Mouse (Mus musculus): ENCODE data around the gene Hoxc9.

Gene Hoxc9

DNA sequence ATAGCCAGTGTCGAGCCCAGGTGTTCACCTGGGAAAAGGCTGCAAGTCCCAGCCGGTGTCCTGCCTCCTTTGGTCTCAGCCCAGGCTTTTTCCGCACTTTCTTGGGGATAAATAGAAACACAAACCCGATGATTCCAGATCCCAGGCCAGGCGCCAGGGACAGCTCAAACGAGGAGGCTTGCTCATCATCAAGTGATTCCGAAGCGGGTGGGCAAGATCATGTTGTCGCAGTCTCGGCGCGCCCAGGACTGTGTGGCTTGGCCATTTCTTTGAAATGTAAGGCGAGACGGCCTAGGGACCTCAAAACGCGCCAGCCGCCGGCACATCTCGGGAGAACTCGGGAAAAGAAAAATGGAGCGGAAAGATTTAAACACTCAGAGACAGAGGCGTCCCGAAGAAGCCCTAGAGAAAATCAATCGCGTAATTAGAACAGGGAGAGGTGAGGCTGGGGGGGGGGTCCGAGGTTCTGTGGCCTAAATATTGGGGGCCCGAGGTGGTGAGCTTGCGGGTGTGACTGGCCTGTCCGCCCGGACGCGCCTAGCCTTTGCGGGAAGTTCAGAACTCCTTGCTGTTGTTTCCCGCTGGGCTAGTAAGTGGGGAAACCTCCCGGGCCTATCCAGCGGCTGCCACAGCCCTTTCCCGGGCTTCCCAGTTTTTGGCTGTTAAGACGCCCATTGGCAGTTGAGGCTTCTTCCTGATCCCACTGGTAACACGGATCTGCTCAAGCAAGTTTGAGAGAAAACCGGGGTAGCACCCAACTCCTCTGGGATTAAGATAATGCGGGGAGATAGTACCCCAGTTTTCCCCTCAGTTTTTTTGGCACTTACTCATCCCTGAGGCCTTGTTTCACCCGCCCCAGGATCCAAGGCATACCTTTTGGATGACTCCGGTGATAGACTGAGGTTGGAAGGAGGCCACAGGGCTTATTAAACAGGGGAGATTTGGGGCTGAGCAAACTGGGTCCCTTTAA, 51.3 kb downstream of the Hoxc9 start:
- DNase-seq = no peak

DNA sequence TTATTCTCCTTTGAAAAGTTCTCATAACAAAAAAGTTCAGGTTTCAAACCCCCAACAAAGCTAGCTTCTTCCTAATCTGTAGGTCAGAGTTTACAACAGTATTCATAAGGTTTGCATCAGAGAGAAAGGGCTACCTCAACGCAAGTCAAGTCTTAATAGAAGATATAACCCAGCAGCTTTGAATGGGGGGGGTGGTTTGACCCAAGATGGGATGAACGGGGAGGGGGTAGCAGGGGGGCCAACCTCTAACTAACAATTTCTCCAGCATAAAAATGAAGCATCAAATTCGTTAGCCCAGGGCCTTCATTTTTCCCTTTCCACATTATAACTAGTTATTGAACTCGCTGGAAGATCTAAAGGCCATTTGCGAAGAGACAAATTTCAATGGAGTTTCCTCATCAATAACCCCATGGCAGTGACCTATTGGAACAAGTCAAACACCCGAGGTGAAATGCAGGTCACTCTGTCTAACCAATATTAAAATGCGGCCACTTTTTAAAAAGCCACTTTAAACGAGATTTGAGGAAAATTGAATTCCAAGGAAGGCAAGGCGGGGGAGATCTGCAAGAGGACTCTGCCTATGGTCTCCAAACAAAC, 52.8 kb downstream of the Hoxc9 start:
- DNase-seq = no peak

DNA sequence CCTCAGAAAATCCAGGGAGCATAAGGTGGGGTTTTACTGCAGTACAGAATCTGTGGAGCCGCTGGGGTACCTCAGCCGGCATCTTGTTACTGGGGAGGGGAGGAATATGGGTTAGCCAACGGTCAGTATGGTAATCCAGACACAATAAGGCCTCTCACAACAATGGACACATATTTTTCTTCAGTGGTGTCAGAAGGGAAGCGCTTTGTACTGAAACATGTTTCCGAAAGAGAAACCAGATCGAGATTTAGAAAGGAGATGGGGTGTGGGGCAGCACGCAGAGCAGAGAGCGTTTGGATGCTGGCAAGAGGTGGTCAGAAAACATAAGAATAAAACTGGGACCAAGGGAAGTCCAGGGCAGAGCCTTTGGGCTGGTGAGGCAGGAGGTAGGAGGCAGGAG, 53.9 kb downstream of the Hoxc9 start:
- DNase-seq = no peak

DNA sequence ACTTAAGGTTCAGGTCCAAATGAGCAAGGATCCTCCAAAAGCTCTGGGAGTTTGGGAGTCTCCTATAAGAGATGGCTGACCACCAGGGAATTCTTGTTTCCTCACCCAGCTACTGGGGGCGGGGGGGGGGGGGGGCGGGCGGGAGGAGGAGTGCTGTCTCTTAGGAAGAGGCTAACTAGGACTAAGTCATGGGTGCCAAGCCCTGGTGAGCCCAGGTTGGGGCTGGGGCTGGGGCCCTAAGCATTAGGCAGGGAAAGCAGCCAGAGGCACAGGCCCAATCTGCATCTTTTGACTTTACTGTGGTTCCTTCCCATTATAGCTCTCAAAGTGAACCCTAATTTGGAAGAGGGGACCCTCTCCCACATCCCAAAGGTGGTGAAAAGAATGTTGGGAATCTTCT, 55.9 kb downstream of the Hoxc9 start:
- DNase-seq = no peak

DNA sequence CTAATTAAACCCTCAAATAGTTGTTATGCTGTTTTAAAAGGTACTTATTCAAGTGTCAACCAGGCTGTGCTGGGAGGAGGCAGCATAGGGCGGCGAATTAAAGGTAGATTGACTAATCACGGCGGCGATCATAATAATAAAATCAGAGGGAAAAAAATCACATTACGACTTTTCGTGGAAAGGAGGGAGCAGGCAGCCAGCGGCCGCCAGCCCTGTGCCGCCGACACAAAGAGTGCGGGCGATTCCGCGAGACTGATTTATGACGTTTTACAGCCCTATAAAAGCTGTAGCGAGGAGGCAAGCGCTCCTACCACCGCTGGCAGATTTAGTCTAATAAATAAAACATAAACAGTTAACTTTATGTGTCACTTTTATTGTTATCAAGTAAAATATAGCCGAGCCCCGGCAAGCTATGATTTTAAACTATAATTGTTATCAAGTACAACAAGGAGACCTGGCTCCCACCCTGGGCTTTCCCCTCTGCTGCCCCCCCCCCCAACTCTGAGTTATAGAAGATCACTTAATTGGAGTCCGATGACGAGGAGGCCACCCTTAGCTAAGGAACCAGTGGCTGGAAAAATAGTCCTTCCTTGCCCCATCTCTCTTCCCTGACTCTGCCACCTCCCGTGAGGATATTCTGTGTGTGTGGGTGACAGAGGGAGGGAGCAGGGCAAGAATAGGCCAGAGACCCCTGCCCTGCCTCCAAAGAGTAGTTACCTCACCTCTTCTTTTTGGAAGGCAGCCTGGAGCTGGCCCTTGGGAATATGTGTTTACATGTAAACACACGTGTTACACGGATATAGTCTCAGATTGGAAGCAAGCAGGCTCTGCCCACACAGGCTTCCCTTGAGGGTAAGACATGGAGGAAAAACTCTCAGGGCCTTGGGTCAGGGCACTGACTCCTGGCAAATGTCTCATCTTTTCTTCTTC, 56.7 kb downstream of the Hoxc9 start:
- no peak for DNase-seq

DNA sequence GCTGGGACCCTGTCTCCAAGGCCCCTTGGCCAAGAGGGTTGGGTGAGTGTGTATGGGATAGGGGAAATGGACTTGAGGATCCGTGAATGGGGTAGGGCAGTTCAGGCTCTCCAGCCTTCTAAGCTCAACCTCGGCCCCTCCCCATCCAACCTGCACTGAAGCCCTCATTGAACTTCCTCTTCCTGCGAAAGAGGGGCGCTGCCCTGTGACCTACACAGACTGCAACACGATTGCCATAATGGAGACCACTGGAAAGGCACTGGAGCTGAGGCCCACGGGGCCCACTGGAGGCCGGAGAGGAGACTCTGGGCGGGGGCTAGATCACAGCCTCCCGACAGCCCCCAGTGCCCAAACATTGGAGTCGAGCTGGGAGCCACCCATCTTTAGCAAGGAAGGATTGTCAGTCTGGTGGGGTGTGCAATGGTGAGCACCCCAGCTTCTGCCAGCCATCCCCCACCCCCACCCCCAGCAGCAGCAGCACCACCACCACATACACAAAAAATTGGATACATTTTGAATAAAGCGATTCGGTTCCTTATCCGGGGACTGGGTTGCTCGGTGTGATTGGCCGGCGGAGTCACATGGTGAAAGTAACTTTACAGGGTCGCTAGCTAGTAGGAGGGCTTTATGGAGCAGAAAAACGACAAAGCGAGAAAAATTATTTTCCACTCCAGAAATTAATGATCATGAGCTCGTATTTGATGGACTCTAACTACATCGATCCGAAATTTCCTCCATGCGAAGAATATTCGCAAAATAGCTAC, 58.0 kb downstream of the Hoxc9 start:
- no peak for DNase-seq

All from lung, postnatal 4 days (tissue).